Mouse (Mus musculus): ENCODE measurements around the gene Gnas. TPM values are rescaled to one million over a fixed set of nuclear protein-coding genes. Genes with fewer than 3 reads are reported as not detected.

Gnas gene
- total RNA-seq, 1 experiment from 2014 or later, result 282 TPM

DNA sequence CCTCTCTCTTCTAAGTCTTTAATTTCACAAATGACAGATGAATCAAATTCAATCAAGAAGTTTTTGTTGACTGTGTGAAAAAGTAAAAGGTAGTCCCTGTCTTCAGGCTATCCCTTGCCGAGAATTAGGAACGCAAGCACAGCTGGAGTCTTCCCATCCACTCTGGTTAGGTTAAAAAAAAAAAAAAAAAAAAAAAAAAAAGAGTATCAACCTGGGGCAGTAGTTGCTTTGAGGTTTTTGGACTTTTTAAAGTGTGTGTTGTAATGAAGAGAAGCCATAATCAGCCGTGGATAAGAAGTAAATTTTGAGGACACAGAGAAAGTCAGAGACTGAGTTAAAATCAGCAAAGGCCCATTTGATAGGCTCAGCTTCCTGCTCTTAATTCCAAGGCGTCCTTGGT, 41.9 kb downstream of the Gnas start:
- no peak for ATAC-seq (replicated peaks; ENCODE audit: low read depth, poor library complexity, severe bottlenecking)

GRCm38 (mm10) chr2:174326481-174326880, 42.4 kb downstream of the Gnas start:
- no peak for ATAC-seq (replicated peaks; ENCODE audit: low read depth, poor library complexity, severe bottlenecking)

DNA sequence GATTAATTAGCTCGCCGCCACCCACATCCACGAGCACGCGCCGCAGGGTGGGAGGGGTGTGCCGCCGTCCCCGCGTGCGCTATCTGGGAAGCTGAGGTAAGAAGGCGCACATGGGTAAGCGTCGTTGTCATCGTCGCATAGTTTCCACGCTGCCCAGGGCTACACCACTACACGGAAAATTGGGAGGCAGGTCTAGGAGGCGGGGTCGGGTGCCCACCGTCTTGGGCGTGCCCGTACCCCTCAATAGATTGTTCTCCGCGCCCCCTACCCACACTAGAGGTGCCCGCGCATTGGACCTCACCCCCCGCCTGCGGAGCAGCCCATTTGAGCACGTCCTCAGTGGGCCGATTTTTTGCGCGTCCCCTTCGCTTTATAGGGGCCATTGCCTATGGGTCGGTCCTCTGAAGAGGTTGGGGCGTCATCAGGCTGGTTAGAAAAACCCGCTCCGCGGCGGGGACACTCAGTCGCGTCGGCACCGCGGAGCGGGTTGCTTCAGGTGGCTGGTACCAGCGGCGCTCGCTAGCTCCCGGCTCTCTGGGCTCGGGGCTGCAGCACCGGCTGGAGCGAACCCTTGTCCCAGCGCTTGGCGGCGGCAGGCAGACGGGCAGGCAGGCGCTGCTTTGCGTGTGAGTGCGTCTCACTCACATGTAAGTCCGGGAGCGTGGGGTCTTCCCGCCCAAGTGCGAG, 43.3 kb downstream of the Gnas start:
- peak; percentile 63 for ATAC-seq (replicated peaks; ENCODE audit: low read depth, poor library complexity, severe bottlenecking)

GRCm38 (mm10) chr2:174328358-174328905, 44.3 kb downstream of the Gnas start:
- ATAC-seq (replicated peaks; ENCODE audit: low read depth, poor library complexity, severe bottlenecking), result no peak

GRCm38 (mm10) chr2:174328926-174329662, 45.0 kb downstream of the Gnas start:
- ATAC-seq (replicated peaks; ENCODE audit: low read depth, poor library complexity, severe bottlenecking), result peak; percentile 2; the same call in 1 of the 2 replicates

GRCm38 (mm10) chr2:174329663-174330615, 45.8 kb downstream of the Gnas start:
- ATAC-seq (replicated peaks; ENCODE audit: low read depth, poor library complexity, severe bottlenecking), result peak; percentile 26

DNA sequence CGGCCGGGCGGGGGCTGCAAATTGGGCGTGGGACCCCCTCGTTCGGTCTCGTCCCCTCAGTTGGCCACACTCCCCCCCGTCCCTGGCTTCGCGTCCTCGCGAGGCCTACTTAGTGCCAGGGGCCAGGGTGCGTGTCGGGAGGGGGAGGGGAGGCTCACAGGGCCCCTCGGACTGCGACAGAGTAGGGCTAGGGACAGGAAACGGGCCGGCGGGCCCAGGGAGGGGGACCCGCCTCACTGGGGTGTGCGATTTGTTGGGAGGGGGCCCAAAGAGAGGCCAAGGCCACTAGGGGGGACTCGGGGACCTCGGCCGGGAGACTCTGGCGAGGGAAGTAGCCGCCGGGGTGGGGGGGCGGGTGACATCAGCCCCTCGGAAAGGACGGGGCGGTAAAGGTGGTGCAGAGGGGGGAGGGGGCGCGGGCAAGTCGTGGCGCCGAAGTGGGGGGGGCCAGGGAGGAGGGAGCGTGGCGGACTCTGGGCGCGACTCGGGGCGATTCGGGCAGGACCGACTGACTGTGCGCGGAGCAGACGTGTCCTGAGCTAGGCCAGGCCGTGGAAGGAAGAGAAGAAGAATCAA, 46.6 kb downstream of the Gnas start:
- ATAC-seq (replicated peaks; ENCODE audit: low read depth, poor library complexity, severe bottlenecking), result peak; percentile 10; the same call in 1 of the 2 replicates

DNA sequence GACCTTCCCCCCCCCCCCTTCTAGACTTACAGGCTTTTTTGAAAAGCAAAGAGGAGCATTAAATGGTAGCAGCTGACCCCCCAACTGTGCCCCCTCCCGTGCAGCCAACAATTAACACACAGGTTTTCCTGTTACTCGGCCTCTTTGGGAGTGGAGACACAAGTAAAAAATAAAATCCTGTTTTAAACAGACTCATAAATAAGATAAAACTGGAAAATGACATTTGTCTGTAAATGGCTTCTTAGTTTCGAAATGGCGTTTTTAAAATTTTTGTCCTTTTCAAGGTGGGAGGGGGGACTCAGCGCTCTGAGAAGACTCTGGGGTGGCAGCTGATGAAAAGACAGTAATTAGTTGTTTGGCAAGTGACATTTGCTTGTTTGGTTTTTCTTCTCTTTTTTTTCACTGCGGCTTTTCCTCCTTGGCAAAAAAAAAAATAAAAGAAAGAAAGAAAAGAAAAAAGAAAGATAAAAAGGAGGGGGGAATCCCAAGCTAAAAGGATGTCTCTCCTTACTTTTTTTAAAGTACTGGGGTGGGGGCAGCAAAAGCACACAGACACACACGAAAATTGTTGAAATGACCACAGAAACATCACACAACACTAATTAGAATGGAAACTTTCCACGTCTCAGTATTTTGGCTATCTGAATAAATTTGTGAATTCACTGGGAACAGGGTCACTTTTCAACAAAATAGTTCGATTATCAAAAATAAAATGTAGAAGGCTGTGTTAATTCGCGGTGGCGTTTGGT, 47.3 kb downstream of the Gnas start:
- ATAC-seq (replicated peaks; ENCODE audit: low read depth, poor library complexity, severe bottlenecking), result no peak

- 0 out of 2 replicates have a peak, but pooled peaks have one; percentile 19 for ATAC-seq (replicated peaks; ENCODE audit: low read depth, poor library complexity, severe bottlenecking)
Observed at GRCm38 (mm10) chr2:174333239-174333890, 49.2 kb downstream of the Gnas start.

DNA sequence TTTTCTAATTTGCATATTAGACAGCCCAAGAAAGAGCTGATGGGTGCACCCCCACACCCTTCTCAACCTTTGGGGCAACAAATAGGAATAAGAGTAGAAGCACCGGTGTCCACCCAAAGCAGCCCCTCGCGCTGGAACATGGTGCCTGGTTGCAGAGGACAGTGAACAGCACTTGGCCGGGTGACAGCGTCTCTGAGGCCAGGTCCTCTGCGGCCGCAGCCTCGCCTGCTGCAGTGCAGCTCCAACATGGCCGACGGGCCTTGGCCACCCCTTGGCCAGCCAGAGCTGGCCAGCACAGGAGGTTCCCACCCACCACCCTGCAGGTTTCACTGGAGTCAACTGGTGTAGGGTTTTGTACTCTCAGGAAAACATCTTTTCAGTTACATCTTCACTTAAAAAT, 50.3 kb downstream of the Gnas start:
- ATAC-seq (replicated peaks; ENCODE audit: low read depth, poor library complexity, severe bottlenecking), result no peak

DNA sequence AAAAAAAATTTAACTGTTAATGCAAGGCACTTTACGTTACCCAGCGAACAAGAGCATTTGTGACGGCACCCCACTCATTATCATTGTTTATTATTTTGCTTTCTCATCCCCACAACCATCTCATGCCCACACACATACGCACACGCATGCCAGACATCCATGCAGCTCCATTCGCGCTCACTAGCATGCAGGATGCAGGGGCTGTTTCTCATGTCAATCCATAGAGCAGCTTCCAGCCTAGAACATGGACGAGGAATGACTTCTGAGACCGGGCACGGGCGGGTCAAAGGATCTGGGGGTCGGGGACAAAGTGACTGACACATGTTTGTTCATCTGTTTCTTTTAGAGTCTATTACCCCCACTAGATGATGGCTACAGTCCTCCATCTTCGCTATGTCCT, 53.2 kb downstream of the Gnas start:
- ATAC-seq (replicated peaks; ENCODE audit: low read depth, poor library complexity, severe bottlenecking), result no peak

DNA sequence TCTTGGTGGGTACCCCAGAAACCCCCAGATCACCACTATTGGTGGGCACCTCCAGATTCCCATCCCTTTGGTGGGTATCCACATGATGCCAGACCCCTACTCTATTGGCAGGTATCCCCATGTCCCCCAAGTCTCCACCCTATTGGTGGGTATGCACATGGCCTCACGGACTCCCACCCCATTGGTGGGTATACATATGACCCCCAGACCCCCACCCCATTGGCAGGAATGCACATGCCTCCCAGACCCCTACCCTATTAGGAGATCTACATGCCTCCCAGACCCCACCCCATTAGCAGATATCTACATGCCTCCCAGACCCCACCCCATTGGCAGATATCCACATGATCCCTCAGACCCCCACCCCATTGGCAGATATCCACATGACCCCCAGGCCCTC, 55.6 kb downstream of the Gnas start:
- ATAC-seq (replicated peaks; ENCODE audit: low read depth, poor library complexity, severe bottlenecking), result no peak

GRCm38 (mm10) chr2:174340229-174340892, 56.2 kb downstream of the Gnas start:
- no peak for ATAC-seq (replicated peaks; ENCODE audit: low read depth, poor library complexity, severe bottlenecking)

DNA sequence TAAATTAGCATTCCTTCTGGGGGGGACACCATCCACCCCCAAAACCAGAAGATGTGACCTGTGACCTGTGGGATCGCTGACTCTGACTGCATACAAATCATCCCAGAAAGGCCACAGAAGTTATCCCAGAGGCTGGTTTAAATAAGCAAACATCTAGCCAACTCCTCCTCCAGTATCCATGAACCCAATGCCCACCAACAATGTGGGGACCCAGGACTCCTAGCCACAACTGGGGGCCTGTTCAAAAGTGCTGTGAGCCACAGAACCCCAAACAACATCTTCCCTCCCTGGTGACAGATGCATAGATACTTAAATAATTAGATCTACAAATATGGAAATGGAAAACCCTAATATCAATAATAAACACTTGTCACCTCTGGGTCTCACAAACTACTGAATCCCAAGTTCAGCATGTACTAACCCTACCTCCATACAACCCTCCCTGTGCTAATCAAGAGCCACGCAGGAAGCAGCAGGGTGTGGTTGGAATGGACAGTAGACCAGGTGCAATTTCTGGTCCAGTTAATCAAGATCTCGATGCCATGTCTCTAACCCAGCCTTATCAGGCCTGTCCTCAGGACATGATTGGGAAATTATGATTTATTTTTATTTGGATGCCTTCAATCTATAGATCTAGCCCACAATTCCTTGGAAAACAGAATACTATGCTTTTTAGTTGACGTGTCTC, 56.9 kb downstream of the Gnas start:
- no peak for ATAC-seq (replicated peaks; ENCODE audit: low read depth, poor library complexity, severe bottlenecking)

DNA sequence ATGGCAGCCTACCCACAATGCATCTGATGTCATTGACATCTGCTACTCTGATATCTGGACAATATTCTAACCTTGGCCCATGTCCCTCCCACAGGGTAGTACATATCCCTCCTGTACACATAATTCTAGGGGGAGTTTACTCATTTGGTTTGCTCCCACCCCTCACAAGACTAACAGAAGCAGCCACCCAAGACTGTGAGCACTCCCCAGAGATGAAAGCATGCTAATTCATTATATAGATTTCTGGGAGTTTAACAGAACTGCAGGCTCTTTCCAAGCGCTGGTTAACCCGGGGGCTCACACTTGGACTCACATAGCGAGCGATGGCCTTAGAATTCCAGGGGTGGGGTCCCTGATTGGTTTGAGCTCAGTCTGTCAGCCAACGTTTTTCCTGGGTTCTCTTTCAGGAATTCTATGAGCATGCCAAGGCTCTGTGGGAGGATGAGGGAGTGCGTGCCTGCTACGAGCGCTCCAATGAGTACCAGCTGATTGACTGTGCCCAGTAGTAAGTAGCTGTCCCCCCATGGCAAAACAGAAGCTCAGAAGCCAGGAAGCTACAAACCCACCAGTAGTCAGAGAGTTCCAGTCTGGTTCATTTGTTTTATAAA, 58.8 kb downstream of the Gnas start:
- ATAC-seq (replicated peaks; ENCODE audit: low read depth, poor library complexity, severe bottlenecking), result no peak

GRCm38 (mm10) chr2:174343566-174343965, 59.4 kb downstream of the Gnas start:
- ATAC-seq (replicated peaks; ENCODE audit: low read depth, poor library complexity, severe bottlenecking), result no peak

DNA sequence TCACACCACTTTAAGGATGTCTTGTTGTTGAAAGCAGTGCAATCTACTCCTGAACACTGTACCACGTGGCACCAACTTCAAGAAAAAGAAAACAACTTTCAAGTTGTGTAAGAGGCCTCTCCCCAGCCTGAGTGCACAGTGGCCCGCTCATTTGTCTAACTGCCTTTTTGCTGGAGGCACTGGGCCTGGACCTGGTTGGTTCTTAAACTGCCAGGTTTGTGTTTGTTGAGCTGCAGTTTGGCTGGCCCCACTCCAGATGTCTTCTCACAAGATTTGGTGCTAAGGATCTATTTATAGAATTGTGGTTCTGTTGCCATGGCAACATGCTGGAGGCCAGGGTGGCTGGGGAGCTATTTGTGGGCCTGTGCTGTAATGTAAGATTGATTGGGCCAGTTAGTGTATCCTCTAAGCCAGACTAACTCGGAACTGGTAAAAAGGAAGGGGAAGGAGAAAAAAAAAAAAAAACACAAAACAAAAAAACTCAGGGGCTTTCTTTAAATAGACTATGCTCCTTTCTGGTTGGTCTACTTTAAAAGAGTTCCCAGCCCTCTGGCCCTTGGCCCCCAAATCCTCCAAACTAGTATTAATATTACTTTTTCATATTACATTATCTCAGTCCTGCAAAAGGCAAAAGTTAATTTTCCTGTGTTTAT, 60.0 kb downstream of the Gnas start:
- ATAC-seq (replicated peaks; ENCODE audit: low read depth, poor library complexity, severe bottlenecking), result peak; percentile 89

Data from common myeloid progenitor, adult 5-6 weeks (primary cell).